Mouse (Mus musculus) ES-Bruce4 (cell line): ENCODE data around the gene Auts2. TPM values are rescaled to one million over a fixed set of nuclear protein-coding genes. Genes with fewer than 3 reads are reported as not detected.

Experiments used
- H3K27ac ChIP-seq: 2 replicates; pipeline ENCODE4 v1.5.1; 2012; ENCODE audit warnings: low read length, inconsistent platforms; ENCODE audit not compliant: insufficient read depth
- H3K27me3 ChIP-seq: 2 replicates; pipeline ENCODE4 v1.6.1; 2012; ENCODE audit warnings: mild to moderate bottlenecking, low read length, inconsistent platforms; ENCODE audit not compliant: control insufficient read depth, poor library complexity, insufficient read depth, severe bottlenecking
- H3K36me3 ChIP-seq: 2 replicates; pipeline ENCODE4 v1.6.1; 2012; ENCODE audit warnings: inconsistent platforms, mild to moderate bottlenecking, low read length, moderate library complexity; ENCODE audit not compliant: control insufficient read depth, poor library complexity, insufficient read depth, severe bottlenecking
- H3K4me1 ChIP-seq: one replicate; pipeline ENCODE4 v1.8.1; 2011; ENCODE audit warnings: low read length; ENCODE audit not compliant: control insufficient read depth, insufficient read depth
- H3K4me3 ChIP-seq: 2 replicates; pipeline ENCODE4 v1.5.1; 2011; ENCODE audit warnings: low read depth, mild to moderate bottlenecking, low read length
- H3K9ac ChIP-seq: 2 replicates; pipeline ENCODE4 v1.6.1; 2012; ENCODE audit warnings: low read depth, mild to moderate bottlenecking, inconsistent platforms; ENCODE audit not compliant: poor library complexity, severe bottlenecking
- H3K9me3 ChIP-seq: replicated peaks from 2 replicates; pipeline ENCODE4 v1.6.1; 2012; ENCODE audit warnings: mild to moderate bottlenecking, low read length, inconsistent platforms; ENCODE audit not compliant: control insufficient read depth, poor library complexity, insufficient read depth, severe bottlenecking
- CTCF ChIP-seq: IDR thresholded peaks from one replicate; pipeline ENCODE4 v1.8.1; 2011; ENCODE audit warnings: low read depth, low read length
- EP300 ChIP-seq: IDR thresholded peaks from 2 replicates; pipeline ENCODE4 v1.6.1; 2011; ENCODE audit warnings: low read depth, low read length; ENCODE audit not compliant: insufficient read depth
- POLR2A ChIP-seq: IDR thresholded peaks from one replicate; pipeline ENCODE4 v1.8.1; 2011; ENCODE audit warnings: low read length; ENCODE audit not compliant: insufficient read depth
- polyA plus RNA-seq: library from polyadenylated mRNA; stranded (reverse); fragments of >200 nt; gene quantifications from 2 replicates; pipeline ENCODE4 v1.2.4, GENCODE M21; 2011; ENCODE audit warnings: low read depth; ENCODE audit not compliant: missing spikeins, insufficient read depth, insufficient read length

The Auts2 gene
- polyA plus RNA-seq, 1 experiment: 23.4 TPM

- Histone ChIP-seq H3K4me3 (no peak overlapping the region), H3K4me1 (no peaks in the 10 kb centered on the region), H3K9me3 (no peaks in the 10 kb centered on the region), H3K9ac (no peak overlapping the region), H3K36me3 (no peaks in the 10 kb centered on the region), H3K27me3 (no peaks in the 10 kb centered on the region), H3K27ac (no peak overlapping the region)
- no peak for TF ChIP-seq POLR2A
- TF ChIP-seq CTCF: no peak
- no peak for TF ChIP-seq EP300
Measured at GRCm38 (mm10) chr5:132332521-132332920, 210.6 kb downstream of the Auts2 start.

- TF ChIP-seq CTCF (no peak), POLR2A (no peak), EP300 (no peak)
- Histone ChIP-seq H3K36me3 (no peaks in the 10 kb centered on the region), H3K4me3 (no peak overlapping the region), H3K9ac (no peak overlapping the region), H3K4me1 (no peaks in the 10 kb centered on the region), H3K9me3 (no peaks in the 10 kb centered on the region), H3K27ac (no peak overlapping the region), H3K27me3 (no peaks in the 10 kb centered on the region)
Measured at GRCm38 (mm10) chr5:132329171-132329936, 213.8 kb downstream of the Auts2 start.

GRCm38 (mm10) chr5:132324246-132324883, 218.8 kb downstream of the Auts2 start:
- H3K27ac ChIP-seq: no peak overlapping the region
- TF ChIP-seq EP300: no peak
- no peak for TF ChIP-seq CTCF
- TF ChIP-seq POLR2A: no peak
- no peaks in the 10 kb centered on the region for H3K9me3 ChIP-seq
- no peaks in the 10 kb centered on the region for H3K4me1 ChIP-seq
- no peak overlapping the region for H3K4me3 ChIP-seq
- H3K36me3 ChIP-seq: no peaks in the 10 kb centered on the region
- no peaks in the 10 kb centered on the region for H3K27me3 ChIP-seq
- no peak overlapping the region for H3K9ac ChIP-seq

- no peak overlapping the region for H3K9ac ChIP-seq
- no peak overlapping the region for H3K4me3 ChIP-seq
- no peaks in the 10 kb centered on the region for H3K9me3 ChIP-seq
- H3K4me1 ChIP-seq: no peaks in the 10 kb centered on the region
- no peak overlapping the region for H3K27ac ChIP-seq
- TF ChIP-seq EP300: no peak
- no peaks in the 10 kb centered on the region for H3K36me3 ChIP-seq
- no peaks in the 10 kb centered on the region for H3K27me3 ChIP-seq
Measured at GRCm38 (mm10) chr5:132323608-132324007, 219.5 kb downstream of the Auts2 start.

GRCm38 (mm10) chr5:132322971-132323370, 220.2 kb downstream of the Auts2 start:
- H3K27me3 ChIP-seq: no peaks in the 10 kb centered on the region
- H3K27ac ChIP-seq: no peak overlapping the region
- no peaks in the 10 kb centered on the region for H3K4me1 ChIP-seq
- H3K9ac ChIP-seq: no peak overlapping the region
- H3K9me3 ChIP-seq: no peaks in the 10 kb centered on the region
- H3K4me3 ChIP-seq: no peak overlapping the region
- H3K36me3 ChIP-seq: no peaks in the 10 kb centered on the region
- TF ChIP-seq POLR2A (no peak), CTCF (no peak), EP300 (no peak)

GRCm38 (mm10) chr5:132318026-132318765, 224.9 kb downstream of the Auts2 start:
- Histone ChIP-seq H3K9ac (no peak overlapping the region), H3K36me3 (no peaks in the 10 kb centered on the region), H3K4me1 (no peaks in the 10 kb centered on the region), H3K4me3 (no peak overlapping the region), H3K27me3 (no peaks in the 10 kb centered on the region), H3K9me3 (no peaks in the 10 kb centered on the region), H3K27ac (no peak overlapping the region)
- TF ChIP-seq POLR2A (no peak), CTCF (no peak), EP300 (no peak)
